Mouse (Mus musculus): ENCODE results near the gene Cdyl. TPM values are rescaled to one million over a fixed set of nuclear protein-coding genes. Genes with fewer than 3 reads are reported as not detected.

The Cdyl gene
- polyA plus RNA-seq (2015; fragmentation: Nextera tagmentation; extraction: Ambion mirVana): 8.9 and 10.3 TPM in 2 replicates

GRCm38 (mm10) chr13:35659406-35659985 is at the start of gene Cdyl:
TSS of gene Cdyl (plus strand) at chr13:35659833.
- H3K4me2 ChIP-seq (replicated peaks): no peak within 1 kb of the TSS
- H3K36me3 ChIP-seq: no peaks in the 10 kb centered on the region
- no peak within 1 kb of the TSS for H3K4me3 ChIP-seq (replicated peaks)
- H3K27ac ChIP-seq: no peak within 1 kb of the TSS
- H3K9ac ChIP-seq: no peak within 1 kb of the TSS
- no peaks in the 10 kb centered on the region for H3K27me3 ChIP-seq (replicated peaks)
- H3K9me3 ChIP-seq: no peaks in the 10 kb centered on the region
- 58% methylated on average over 4 of the region's 4 CpGs for WGBS
- H3K4me1 ChIP-seq (replicated peaks): no peaks in the 10 kb centered on the region
- ATAC-seq: no peak

DNA sequence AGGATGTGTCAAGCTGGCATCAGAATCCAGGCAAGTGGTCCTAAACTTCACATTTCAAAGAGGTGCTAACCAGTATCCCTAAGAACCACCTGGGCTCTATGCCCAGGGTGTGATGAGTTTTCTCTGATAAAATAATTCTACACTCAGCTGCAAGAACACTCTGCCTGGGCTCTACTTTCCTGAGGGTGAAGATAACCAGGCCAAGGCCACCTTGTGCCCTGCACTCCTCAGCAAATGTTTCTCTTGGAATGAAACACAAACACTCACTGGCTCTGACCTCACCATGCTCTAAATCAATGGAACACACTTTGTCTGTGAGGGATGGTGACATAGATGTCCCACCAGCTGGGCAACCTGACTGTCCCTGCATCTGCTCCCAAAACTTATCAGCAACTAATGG is 48.9 kb upstream of the Cdyl start:
- Histone ChIP-seq H3K4me1 (replicated peaks) (no peaks in the 10 kb centered on the region), H3K4me3 (replicated peaks) (no peak overlapping the region), H3K27ac (no peak overlapping the region), H3K9me3 (no peaks in the 10 kb centered on the region), H3K27me3 (replicated peaks) (no peaks in the 10 kb centered on the region), H3K9ac (no peak overlapping the region), H3K4me2 (replicated peaks) (no peak overlapping the region), H3K36me3 (no peaks in the 10 kb centered on the region)
- ATAC-seq: no peak

DNA sequence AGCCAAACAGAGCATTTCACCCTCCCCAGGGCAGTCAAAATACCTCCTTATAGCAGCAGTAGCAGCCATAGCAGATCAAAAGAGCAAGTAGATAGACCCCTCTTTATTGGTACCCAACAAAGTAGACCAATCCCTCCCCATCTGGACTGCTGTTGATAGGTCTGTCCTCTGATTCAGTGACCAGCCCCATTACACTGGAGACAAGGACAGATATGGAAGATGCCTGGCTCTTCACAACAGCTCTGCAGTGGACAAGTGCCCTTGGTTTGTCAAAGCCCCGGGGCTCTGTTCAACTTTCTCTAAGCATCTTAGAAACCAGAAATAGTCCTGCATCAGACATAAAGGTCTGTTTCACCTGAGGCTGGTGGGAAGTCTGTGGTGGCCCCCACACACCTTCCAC is 47.1 kb upstream of the Cdyl start:
- WGBS: 93% methylated on average over 1 of the region's 1 CpGs
- Histone ChIP-seq H3K36me3 (no peaks in the 10 kb centered on the region), H3K27me3 (replicated peaks) (no peaks in the 10 kb centered on the region), H3K27ac (no peak overlapping the region), H3K9ac (no peak overlapping the region), H3K4me3 (replicated peaks) (no peak overlapping the region), H3K4me2 (replicated peaks) (no peak overlapping the region), H3K9me3 (no peaks in the 10 kb centered on the region), H3K4me1 (replicated peaks) (no peaks in the 10 kb centered on the region)
- no peak for ATAC-seq

GRCm38 (mm10) chr13:35614832-35615479 is 44.7 kb upstream of the Cdyl start:
- 68% methylated on average over 4 of the region's 4 CpGs for whole genome bisulfite sequencing
- ATAC-seq: no peak
- Histone ChIP-seq H3K4me1 (replicated peaks) (no peaks in the 10 kb centered on the region), H3K9me3 (no peaks in the 10 kb centered on the region), H3K27me3 (replicated peaks) (no peaks in the 10 kb centered on the region), H3K27ac (no peak overlapping the region), H3K4me2 (replicated peaks) (no peak overlapping the region), H3K4me3 (replicated peaks) (no peak overlapping the region), H3K36me3 (no peaks in the 10 kb centered on the region), H3K9ac (no peak overlapping the region)

DNA sequence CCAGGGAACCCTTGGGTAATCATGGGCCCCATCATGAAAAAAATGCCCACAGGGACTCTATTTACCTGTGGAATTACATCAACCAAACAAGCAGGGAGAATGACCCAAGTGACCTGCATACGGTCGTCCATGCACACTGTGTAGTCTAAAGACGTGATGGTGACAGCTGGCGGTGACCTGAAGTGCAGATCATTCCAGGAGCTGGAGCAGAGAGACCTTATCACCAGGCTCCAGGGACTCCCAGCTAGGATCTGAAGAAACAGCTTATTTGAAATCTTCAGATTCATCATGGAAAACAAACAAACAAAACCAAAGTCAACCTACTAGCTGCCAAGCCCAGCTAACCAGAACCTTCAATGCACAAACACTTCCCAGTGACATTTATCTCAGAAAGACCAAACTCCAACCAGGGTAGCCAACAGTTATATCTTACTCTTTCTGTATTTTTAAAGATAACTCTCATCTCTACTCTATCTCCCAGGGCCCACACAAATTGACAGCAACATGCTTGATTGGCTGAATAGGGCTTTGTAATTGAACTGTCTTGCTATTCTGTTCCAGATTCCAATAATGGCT is 43.0 kb upstream of the Cdyl start:
- WGBS: 79% methylated on average over 4 of the region's 4 CpGs
- no peak for ATAC-seq

GRCm38 (mm10) chr13:35619356-35619755 is 40.3 kb upstream of the Cdyl start:
- Histone ChIP-seq H3K27ac (no peak overlapping the region), H3K4me1 (replicated peaks) (no peaks in the 10 kb centered on the region), H3K36me3 (no peaks in the 10 kb centered on the region), H3K9me3 (no peaks in the 10 kb centered on the region), H3K4me3 (replicated peaks) (no peak overlapping the region), H3K27me3 (replicated peaks) (no peaks in the 10 kb centered on the region), H3K9ac (no peak overlapping the region), H3K4me2 (replicated peaks) (no peak overlapping the region)
- WGBS: 88% methylated on average over 2 of the region's 2 CpGs
- no peak for ATAC-seq

More for the DNA sequence above, 43.0 kb upstream of the Cdyl start:
- H3K4me3 ChIP-seq (replicated peaks): no peak overlapping the region
- H3K27me3 ChIP-seq (replicated peaks): no peaks in the 10 kb centered on the region
- H3K9me3 ChIP-seq: no peaks in the 10 kb centered on the region
- H3K4me2 ChIP-seq (replicated peaks): no peak overlapping the region
- H3K27ac ChIP-seq: no peak overlapping the region
- H3K4me1 ChIP-seq (replicated peaks): no peaks in the 10 kb centered on the region
- H3K36me3 ChIP-seq: no peaks in the 10 kb centered on the region
- H3K9ac ChIP-seq: no peak overlapping the region

GRCm38 (mm10) chr13:35620756-35621155 is 38.9 kb upstream of the Cdyl start:
- WGBS: 70% methylated on average over 1 of the region's 1 CpGs
- no peak overlapping the region for H3K9ac ChIP-seq
- H3K36me3 ChIP-seq: no peaks in the 10 kb centered on the region
- no peak overlapping the region for H3K4me3 ChIP-seq (replicated peaks)
- H3K27ac ChIP-seq: no peak overlapping the region
- no peaks in the 10 kb centered on the region for H3K4me1 ChIP-seq (replicated peaks)
- H3K27me3 ChIP-seq (replicated peaks): no peaks in the 10 kb centered on the region
- no peaks in the 10 kb centered on the region for H3K9me3 ChIP-seq
- no peak for ATAC-seq
- H3K4me2 ChIP-seq (replicated peaks): no peak overlapping the region

GRCm38 (mm10) chr13:35624831-35625230 is 34.8 kb upstream of the Cdyl start:
- Histone ChIP-seq H3K4me3 (replicated peaks) (no peak overlapping the region), H3K27me3 (replicated peaks) (no peaks in the 10 kb centered on the region), H3K4me2 (replicated peaks) (no peak overlapping the region), H3K36me3 (no peaks in the 10 kb centered on the region), H3K27ac (no peak overlapping the region), H3K9me3 (no peaks in the 10 kb centered on the region), H3K4me1 (replicated peaks) (no peaks in the 10 kb centered on the region), H3K9ac (no peak overlapping the region)
- WGBS: 79% methylated on average over 3 of the region's 3 CpGs
- ATAC-seq: peak; percentile 11; the same call in 1 of the 2 replicates

- H3K4me2 ChIP-seq (replicated peaks): no peak overlapping the region
- peak; percentile 90 for ATAC-seq
- H3K9me3 ChIP-seq: no peaks in the 10 kb centered on the region
- peak overlapping the region; percentile 66 for H3K27ac ChIP-seq
- no peak overlapping the region for H3K9ac ChIP-seq
- WGBS: 44% methylated on average over 3 of the region's 3 CpGs
- no peaks in the 10 kb centered on the region for H3K36me3 ChIP-seq
- no peaks in the 10 kb centered on the region for H3K4me1 ChIP-seq (replicated peaks)
- no peaks in the 10 kb centered on the region for H3K27me3 ChIP-seq (replicated peaks)
- no peak overlapping the region for H3K4me3 ChIP-seq (replicated peaks)
Observed at GRCm38 (mm10) chr13:35625556-35625955, 34.1 kb upstream of the Cdyl start.

- Histone ChIP-seq H3K27ac (no peak overlapping the region), H3K9ac (no peak overlapping the region), H3K27me3 (replicated peaks) (no peaks in the 10 kb centered on the region), H3K4me2 (replicated peaks) (no peak overlapping the region), H3K4me3 (replicated peaks) (no peak overlapping the region), H3K9me3 (no peaks in the 10 kb centered on the region), H3K4me1 (replicated peaks) (no peaks in the 10 kb centered on the region), H3K36me3 (no peaks in the 10 kb centered on the region)
- 66% methylated on average over 1 of the region's 1 CpGs for WGBS
- peak; percentile 76 for ATAC-seq
Observed at GRCm38 (mm10) chr13:35627319-35627718, 32.3 kb upstream of the Cdyl start.

GRCm38 (mm10) chr13:35647132-35647823 is 12.4 kb upstream of the Cdyl start:
- no peak overlapping the region for H3K4me3 ChIP-seq (replicated peaks)
- ATAC-seq: no peak
- no peak overlapping the region for H3K4me2 ChIP-seq (replicated peaks)
- no peak overlapping the region for H3K27ac ChIP-seq
- H3K4me1 ChIP-seq (replicated peaks): no peaks in the 10 kb centered on the region
- H3K9ac ChIP-seq: no peak overlapping the region
- no peaks in the 10 kb centered on the region for H3K9me3 ChIP-seq
- no peaks in the 10 kb centered on the region for H3K36me3 ChIP-seq
- 84% methylated on average over 1 of the region's 1 CpGs for WGBS
- no peaks in the 10 kb centered on the region for H3K27me3 ChIP-seq (replicated peaks)

- H3K4me2 ChIP-seq (replicated peaks): no peak overlapping the region
- no peaks in the 10 kb centered on the region for H3K27me3 ChIP-seq (replicated peaks)
- no peak overlapping the region for H3K27ac ChIP-seq
- ATAC-seq: no peak
- H3K36me3 ChIP-seq: no peaks in the 10 kb centered on the region
- 87% methylated on average over 11 of the region's 11 CpGs for WGBS
- H3K4me1 ChIP-seq (replicated peaks): no peaks in the 10 kb centered on the region
- no peak overlapping the region for H3K9ac ChIP-seq
- no peak overlapping the region for H3K4me3 ChIP-seq (replicated peaks)
- no peaks in the 10 kb centered on the region for H3K9me3 ChIP-seq
Observed at GRCm38 (mm10) chr13:35650284-35650872, 9.3 kb upstream of the Cdyl start.

Data from intestine, embryonic 15.5 days (tissue).